Mouse (Mus musculus) mouse trophoblast stem cell (cell line): ENCODE results near the gene Mmp21.

Source experiments
- in situ Hi-C, 2 experiments: fragments of 300-500 bp; cut with MseI, MboI; formaldehyde crosslinking; loops; 2 replicates in 1 of 2; 3 replicates in 1 of 2; pipeline ENCODE4 v1.15.1; 2025

Mmp21 gene

GRCm38 (mm10) chr7:133662467-133662866 lies 17.4 kb downstream of the Mmp21 start:
- in situ Hi-C loops: no loop called here

GRCm38 (mm10) chr7:133645716-133646115 lies 34.1 kb downstream of the Mmp21 start:
- in situ Hi-C loops: no loop called here

GRCm38 (mm10) chr7:133638821-133639220 lies 41.0 kb downstream of the Mmp21 start:
- in situ Hi-C loops: no loop called here

- in situ Hi-C loops: no loop called here
Observed at GRCm38 (mm10) chr7:133638306-133638705, 41.6 kb downstream of the Mmp21 start.

- in situ Hi-C loops: no loop called here
Observed at GRCm38 (mm10) chr7:133637361-133638305, 42.2 kb downstream of the Mmp21 start, which contains the start of gene Edrf1. TSS of gene Edrf1 (plus strand) at chr7:133637543.

GRCm38 (mm10) chr7:133636738-133637352 lies 43.0 kb downstream of the Mmp21 start:
- in situ Hi-C loops: no loop called here

- in situ Hi-C loops: no loop called here
Observed at GRCm38 (mm10) chr7:133634932-133635650, 44.8 kb downstream of the Mmp21 start.

- in situ Hi-C loops: no loop called here
Observed at GRCm38 (mm10) chr7:133632476-133632875, 47.4 kb downstream of the Mmp21 start.

- in situ Hi-C loops: no loop called here
Observed at GRCm38 (mm10) chr7:133630821-133631220, 49.0 kb downstream of the Mmp21 start.

- in situ Hi-C loops: no loop called here
Observed at GRCm38 (mm10) chr7:133627184-133627936, 52.5 kb downstream of the Mmp21 start.
